Mouse (Mus musculus): ENCODE results near the gene Chrnb4.

GRCm38 (mm10) chr9:54981291-54982191 is 67.0 kb downstream of the Chrnb4 start:
- TF ChIP-seq POLR2A (IDR thresholded peaks at IDR 0.05; ENCODE audit: low read depth, low read length): no peak
- no peak for TF ChIP-seq CTCF (IDR thresholded peaks at IDR 0.05; ENCODE audit: extremely low read depth, insufficient read length, insufficient replicate concordance, low read depth, low read length)
